Mouse (Mus musculus) embryonic facial prominence, embryonic 15.5 days (tissue): ENCODE data around the gene Spp2. TPM values are rescaled to one million over a fixed set of nuclear protein-coding genes. Genes with fewer than 3 reads are reported as not detected.

ENCODE experiments used
- ATAC-seq: fragments of 200-750 bp; cut with Nextera tagmentation; 2 replicates; pipeline ENCODE4 v1.8.0; 2017; ENCODE audit warnings: low read depth, moderate TSS enrichment; ENCODE audit not compliant: insufficient number of reproducible peaks, low FRiP score, low TSS enrichment
- H3K27ac ChIP-seq: fragments of 300-500 bp; sonication (generic); replicated peaks from 2 replicates; pipeline ENCODE4 v1.5.1; 2015; ENCODE audit warnings: mild to moderate bottlenecking, inconsistent platforms
- H3K27me3 ChIP-seq: fragments of 300-500 bp; sonication (generic); 2 replicates; pipeline ENCODE4 v1.6.1; 2015; ENCODE audit warnings: inconsistent platforms
- H3K36me3 ChIP-seq: fragments of 300-500 bp; sonication (generic); 2 replicates; pipeline ENCODE4 v1.6.1; 2015; ENCODE audit warnings: mild to moderate bottlenecking, inconsistent platforms
- H3K4me1 ChIP-seq: fragments of 300-500 bp; sonication (generic); 2 replicates; pipeline ENCODE4 v1.6.1; 2015; ENCODE audit warnings: inconsistent platforms
- H3K4me2 ChIP-seq: fragments of 300-500 bp; sonication (generic); replicated peaks from 2 replicates; pipeline ENCODE4 v1.6.1; 2015; ENCODE audit warnings: mild to moderate bottlenecking, inconsistent platforms
- H3K4me3 ChIP-seq: fragments of 300-500 bp; sonication (generic); replicated peaks from 2 replicates; pipeline ENCODE4 v1.5.1; 2015; ENCODE audit warnings: mild to moderate bottlenecking, inconsistent platforms
- H3K9ac ChIP-seq: fragments of 300-500 bp; sonication (generic); 2 replicates; pipeline ENCODE4 v1.6.1; 2015; ENCODE audit warnings: inconsistent platforms
- H3K9me3 ChIP-seq: fragments of 300-500 bp; sonication (generic); replicated peaks from 2 replicates; pipeline ENCODE4 v1.6.1; 2016; ENCODE audit warnings: inconsistent platforms
- WGBS: fragments of 180-500 bp; shearing (Covaris S2); methylation state at CpG from one replicate; pipeline ENCODE4 v1.1.7; 2015; 5-methylcytosine and 5-hydroxymethylcytosine counted together
- polyA plus RNA-seq: library from polyadenylated mRNA; unstranded; fragments of >200 nt; fragmentation: Nextera tagmentation; extraction: Ambion mirVana; gene quantifications from 2 replicates; pipeline ENCODE4 v1.2.1, GENCODE M21; 2015

Gene Spp2
- polyA plus RNA-seq, 1 experiment from 2014 or later = not detected

GRCm38 (mm10) chr1:88469746-88470145 is 63.0 kb downstream of the Spp2 start:
- Histone ChIP-seq H3K27ac (no peak overlapping the region), H3K4me3 (no peak overlapping the region), H3K9me3 (no peaks in the 10 kb centered on the region), H3K27me3 (no peaks in the 10 kb centered on the region), H3K4me1 (0 out of 2 replicates have a peak, but pooled peaks cover 8% of the 10 kb centered on the region), H3K4me2 (no peak overlapping the region), H3K9ac (no peak overlapping the region), H3K36me3 (no peaks in the 10 kb centered on the region)
- no peak for ATAC-seq
- 91% methylated on average over 4 of the region's 4 CpGs for WGBS

- H3K27me3 ChIP-seq = no peaks in the 10 kb centered on the region
- H3K4me2 ChIP-seq = no peak overlapping the region
- WGBS = 51% methylated on average over 6 of the region's 6 CpGs
- no peaks in the 10 kb centered on the region for H3K9me3 ChIP-seq
- no peak overlapping the region for H3K4me3 ChIP-seq
- no peak overlapping the region for H3K27ac ChIP-seq
- no peak overlapping the region for H3K9ac ChIP-seq
- ATAC-seq = no peak
- H3K36me3 ChIP-seq = no peaks in the 10 kb centered on the region
- H3K4me1 ChIP-seq = peaks cover 20% of the 10 kb centered on the region; the same call in 1 of the 2 replicates
Measured at GRCm38 (mm10) chr1:88472258-88472657, 65.5 kb downstream of the Spp2 start.

- H3K36me3 ChIP-seq = no peaks in the 10 kb centered on the region
- ATAC-seq = 0 out of 2 replicates have a peak, but pooled peaks have one; percentile 19
Measured at GRCm38 (mm10) chr1:88473899-88474298, 67.1 kb downstream of the Spp2 start.

GRCm38 (mm10) chr1:88474598-88474997 is 67.8 kb downstream of the Spp2 start:
- 22% methylated on average over 7 of the region's 7 CpGs for WGBS
- Histone ChIP-seq H3K4me2 (no peak overlapping the region), H3K9ac (no peak overlapping the region), H3K9me3 (no peaks in the 10 kb centered on the region), H3K4me1 (peaks cover 20% of the 10 kb centered on the region; the same call in 1 of the 2 replicates), H3K27me3 (no peaks in the 10 kb centered on the region), H3K36me3 (no peaks in the 10 kb centered on the region), H3K27ac (no peak overlapping the region), H3K4me3 (no peak overlapping the region)
- peak; percentile 60 for ATAC-seq

More at GRCm38 (mm10) chr1:88473899-88474298, 67.1 kb downstream of the Spp2 start:
- WGBS = 70% methylated on average over 2 of the region's 2 CpGs
- Histone ChIP-seq H3K27me3 (no peaks in the 10 kb centered on the region), H3K9ac (no peak overlapping the region), H3K9me3 (no peaks in the 10 kb centered on the region), H3K4me2 (no peak overlapping the region), H3K4me3 (no peak overlapping the region), H3K4me1 (peaks cover 20% of the 10 kb centered on the region; the same call in 1 of the 2 replicates), H3K27ac (no peak overlapping the region)

GRCm38 (mm10) chr1:88475502-88475953 is 68.8 kb downstream of the Spp2 start:
- ATAC-seq = no peak
- peaks cover 20% of the 10 kb centered on the region; the same call in 1 of the 2 replicates for H3K4me1 ChIP-seq
- no peak overlapping the region for H3K27ac ChIP-seq
- no peak overlapping the region for H3K4me3 ChIP-seq
- H3K36me3 ChIP-seq = no peaks in the 10 kb centered on the region
- 16% methylated on average over 8 of the region's 8 CpGs for WGBS
- no peak overlapping the region for H3K4me2 ChIP-seq
- H3K9ac ChIP-seq = no peak overlapping the region
- H3K27me3 ChIP-seq = no peaks in the 10 kb centered on the region
- H3K9me3 ChIP-seq = no peaks in the 10 kb centered on the region

Other genes starting within 250 kb of the Spp2 start
- gene Ugt1a5, start 240.9 kb upstream of the Spp2 start, polyA plus RNA-seq = not detected in 2 replicates
- gene Ugt1a2, start 206.4 kb upstream of the Spp2 start, polyA plus RNA-seq = 0.33 TPM in 1 of 2 replicates, not detected in the other
- 9.4 and 10.8 TPM in 2 replicates for gene Dnajb3, start 201.2 kb upstream of the Spp2 start, polyA plus RNA-seq
- gene Ugt1a1, start 195.0 kb upstream of the Spp2 start, polyA plus RNA-seq = 2.0 and 2.2 TPM in 2 replicates
- gene Mroh2a, start 180.0 kb upstream of the Spp2 start, polyA plus RNA-seq = 0.98 and 1.4 TPM in 2 replicates
- 153 and 161 TPM in 2 replicates for gene Hjurp, start 129.3 kb upstream of the Spp2 start, polyA plus RNA-seq
- gene Trpm8, start 129.3 kb upstream of the Spp2 start, polyA plus RNA-seq = 0.05 TPM in 1 of 2 replicates, not detected in the other
- gene Glrp1, start 103.1 kb downstream of the Spp2 start, polyA plus RNA-seq = 0.08 and 0.13 TPM in 2 replicates